In genomic region chr13:92584094-92584717, GRCm38 (mm10) we compare ENCODE assay signal across 12 mouse cellular contexts. TPM values are rescaled to one million over a fixed set of nuclear protein-coding genes. Genes with fewer than 3 reads are reported as not detected.
DNase-seq lines count a peak whose midpoint lies in the region; ATAC-seq and TF ChIP-seq lines count a peak whose summit lies in the region.
"Had no signal": no experiment of that assay in that cellular context is flagged by ENCODE, and none has a peak within 500 bp of the region (broad histone marks: within the 10 kb centered on the region; RNA-seq: fewer than 3 reads in every experiment).

No protein-coding gene starts in this region.

- DNase-seq in embryonic facial prominence, embryonic 14.5 days (ENCODE audit: low spot score), result peak; percentile 73
- DNase-seq in embryonic facial prominence, embryonic 10.5 days (ENCODE audit: low spot score), result no peak
- peak; percentile 31 for DNase-seq in hindbrain, postnatal 0 days (ENCODE audit: low spot score)
- no peak for DNase-seq in hindbrain, embryonic 11.5 days (ENCODE audit: low spot score)
- peak; percentile 47 for DNase-seq in adipocyte (ENCODE audit: low spot score)
- DNase-seq in lung, postnatal 0 days (ENCODE audit: low spot score), result peak; percentile 83
- DNase-seq in spleen, postnatal 10 days (ENCODE audit: low spot score in 2 of 2), result no peak
- no peak for DNase-seq in urinary bladder, postnatal 10 days (ENCODE audit: low spot score)
- DNase-seq: retina, postnatal 1 day had no signal

- no peak for TF ChIP-seq CTCF in hindbrain, postnatal 0 days (IDR thresholded peaks at IDR 0.05; ENCODE audit: low read depth)
- no peak for TF ChIP-seq CTCF in lung, postnatal 0 days (IDR thresholded peaks at IDR 0.05)

- H3K4me2 ChIP-seq in embryonic facial prominence, embryonic 14.5 days (ENCODE audit: low read depth, low read length), result no peak overlapping the region
- H3K4me2 ChIP-seq in hindbrain, postnatal 0 days (ENCODE audit: low read depth, low read length), result no peak overlapping the region
- no peak overlapping the region for H3K4me2 ChIP-seq in hindbrain, embryonic 11.5 days (replicated peaks; ENCODE audit: low read depth, low read length)
- H3K4me2 ChIP-seq in lung, postnatal 0 days (replicated peaks; ENCODE audit: low read depth, low read length), result no peak overlapping the region
- H3K4me2 ChIP-seq: embryonic facial prominence, embryonic 13.5 days had no signal

- H3K9ac ChIP-seq in embryonic facial prominence, embryonic 14.5 days (ENCODE audit: low read depth, low read length), result no peak overlapping the region
- no peak overlapping the region for H3K9ac ChIP-seq in hindbrain, postnatal 0 days (replicated peaks; ENCODE audit: low read length)
- no peak overlapping the region for H3K9ac ChIP-seq in hindbrain, embryonic 11.5 days (ENCODE audit: low read depth, low read length)
- H3K9ac ChIP-seq in lung, postnatal 0 days (replicated peaks; ENCODE audit: low read depth), result no peak overlapping the region
- H3K9ac ChIP-seq: embryonic facial prominence, embryonic 13.5 days had no signal

- no peak overlapping the region for H3K27ac ChIP-seq in embryonic facial prominence, embryonic 14.5 days (replicated peaks; ENCODE audit: low read depth, low read length)
- H3K27ac ChIP-seq in embryonic facial prominence, embryonic 10.5 days (replicated peaks), result no peak overlapping the region
- no peak overlapping the region for H3K27ac ChIP-seq in hindbrain, postnatal 0 days
- H3K27ac ChIP-seq in hindbrain, embryonic 11.5 days (ENCODE audit: low read depth, low read length), result no peak overlapping the region
- H3K27ac ChIP-seq in lung, postnatal 0 days (ENCODE audit: low read length), result no peak overlapping the region
- H3K27ac ChIP-seq: embryonic facial prominence, embryonic 13.5 days had no signal

- H3K4me1 ChIP-seq in embryonic facial prominence, embryonic 14.5 days (ENCODE audit: control insufficient read depth, insufficient read depth, low read length), result no peaks in the 10 kb centered on the region
- H3K4me1 ChIP-seq in embryonic facial prominence, embryonic 10.5 days, result peaks cover 4% of the 10 kb centered on the region; the same call in 1 of the 2 replicates
- no peaks in the 10 kb centered on the region for H3K4me1 ChIP-seq in hindbrain, postnatal 0 days (ENCODE audit: insufficient read depth, low read length)
- H3K4me1 ChIP-seq in hindbrain, embryonic 11.5 days (replicated peaks; ENCODE audit: control insufficient read depth, insufficient read depth, low read length), result no peaks in the 10 kb centered on the region
- H3K4me1 ChIP-seq in lung, postnatal 0 days (ENCODE audit: insufficient read depth, low read depth, low read length), result no peaks in the 10 kb centered on the region
- H3K4me1 ChIP-seq: embryonic facial prominence, embryonic 13.5 days had no signal

- 58% methylated on average over 8 of the region's 8 CpGs for WGBS in embryonic facial prominence, embryonic 14.5 days
- 82% methylated on average over 8 of the region's 8 CpGs for WGBS in embryonic facial prominence, embryonic 10.5 days
- 45% methylated on average over 8 of the region's 8 CpGs for WGBS in hindbrain, postnatal 0 days
- WGBS in hindbrain, embryonic 11.5 days, result 85% methylated on average over 8 of the region's 8 CpGs
- 9% methylated on average over 8 of the region's 8 CpGs for WGBS in lung, postnatal 0 days

- no peaks in the 10 kb centered on the region for H3K27me3 ChIP-seq in embryonic facial prominence, embryonic 14.5 days (replicated peaks; ENCODE audit: control insufficient read depth, insufficient read depth, low read length)
- no peaks in the 10 kb centered on the region for H3K27me3 ChIP-seq in embryonic facial prominence, embryonic 10.5 days (replicated peaks; ENCODE audit: low read depth, poor library complexity, severe bottlenecking)
- no peaks in the 10 kb centered on the region for H3K27me3 ChIP-seq in hindbrain, postnatal 0 days (ENCODE audit: insufficient read depth, low read length)
- H3K27me3 ChIP-seq in hindbrain, embryonic 11.5 days (ENCODE audit: control insufficient read depth, insufficient read depth, low read length), result no peaks in the 10 kb centered on the region
- H3K27me3 ChIP-seq in lung, postnatal 0 days (replicated peaks; ENCODE audit: insufficient read depth, low read length), result no peaks in the 10 kb centered on the region
- H3K27me3 ChIP-seq: embryonic facial prominence, embryonic 13.5 days had no signal

- H3K4me3 ChIP-seq in embryonic facial prominence, embryonic 14.5 days (ENCODE audit: low read depth, low read length), result no peak overlapping the region
- no peak overlapping the region for H3K4me3 ChIP-seq in embryonic facial prominence, embryonic 10.5 days
- H3K4me3 ChIP-seq in hindbrain, postnatal 0 days (ENCODE audit: low read length), result no peak overlapping the region
- H3K4me3 ChIP-seq in hindbrain, embryonic 11.5 days (ENCODE audit: low read depth, low read length), result no peak overlapping the region
- no peak overlapping the region for H3K4me3 ChIP-seq in lung, postnatal 0 days (ENCODE audit: low read depth, low read length)
- H3K4me3 ChIP-seq: embryonic facial prominence, embryonic 13.5 days had no signal

- no peaks in the 10 kb centered on the region for H3K36me3 ChIP-seq in embryonic facial prominence, embryonic 14.5 days (ENCODE audit: control insufficient read depth, insufficient read depth, low read length)
- no peaks in the 10 kb centered on the region for H3K36me3 ChIP-seq in embryonic facial prominence, embryonic 10.5 days (replicated peaks)
- H3K36me3 ChIP-seq in hindbrain, postnatal 0 days (ENCODE audit: insufficient read depth, low read length), result no peaks in the 10 kb centered on the region
- H3K36me3 ChIP-seq in hindbrain, embryonic 11.5 days (ENCODE audit: control insufficient read depth, insufficient read depth, low read length), result no peaks in the 10 kb centered on the region
- no peaks in the 10 kb centered on the region for H3K36me3 ChIP-seq in lung, postnatal 0 days (ENCODE audit: insufficient read depth, low read length)
- H3K36me3 ChIP-seq: embryonic facial prominence, embryonic 13.5 days had no signal

- ATAC-seq in embryonic facial prominence, embryonic 14.5 days (ENCODE audit: low read depth), result 0 out of 2 replicates have a peak, but pooled peaks have one; percentile 9
- ATAC-seq in hindbrain, postnatal 0 days, result no peak
- ATAC-seq in hindbrain, embryonic 11.5 days (ENCODE audit: low FRiP score), result no peak
- ATAC-seq in lung, postnatal 0 days, result peak; percentile 59

- no peaks in the 10 kb centered on the region for H3K9me3 ChIP-seq in embryonic facial prominence, embryonic 14.5 days (ENCODE audit: control insufficient read depth, low read length)
- no peaks in the 10 kb centered on the region for H3K9me3 ChIP-seq in embryonic facial prominence, embryonic 10.5 days
- H3K9me3 ChIP-seq in hindbrain, postnatal 0 days (ENCODE audit: low read length), result no peaks in the 10 kb centered on the region
- H3K9me3 ChIP-seq in hindbrain, embryonic 11.5 days (ENCODE audit: control insufficient read depth, low read length), result no peaks in the 10 kb centered on the region
- H3K9me3 ChIP-seq in lung, postnatal 0 days (ENCODE audit: low read length), result no peaks in the 10 kb centered on the region
- H3K9me3 ChIP-seq: embryonic facial prominence, embryonic 13.5 days had no signal

- peak; percentile 14; the same call in 1 of the 2 replicates for TF ChIP-seq EP300 in lung, postnatal 0 days (IDR thresholded peaks at IDR 0.05)

RNA-seq across cellular contexts. Expression of gene Spz1, which starts 8.2 kb away (rescaled TPM):
- polyA plus RNA-seq in embryonic facial prominence, embryonic 14.5 days (2014; fragmentation: Nextera tagmentation; extraction: Ambion mirVana), result not detected in 2 replicates
- polyA plus RNA-seq in embryonic facial prominence, embryonic 10.5 days (2016; fragmentation: Nextera tagmentation; extraction: Ambion mirVana), result not detected in 2 replicates
- total RNA-seq in hindbrain, postnatal 0 days (2014; rRNA removed), result not detected in 2 replicates
- polyA plus RNA-seq in hindbrain, postnatal 0 days (2015; fragmentation: Nextera tagmentation; extraction: Ambion mirVana), result not detected in 2 replicates
- polyA plus RNA-seq in hindbrain, embryonic 11.5 days (2014; fragmentation: Nextera tagmentation; extraction: Ambion mirVana), result not detected in 2 replicates
- polyA plus RNA-seq in lung, postnatal 0 days (2015; fragmentation: Nextera tagmentation; extraction: Ambion mirVana), result not detected in 2 replicates
- total RNA-seq: left cerebral cortex, adult 18-20 months had no signal
- polyA plus RNA-seq: embryonic facial prominence, embryonic 13.5 days; liver, embryonic 16.5 days had no signal

RNA-seq across cellular contexts. Expression of gene Serinc5, which starts 26.7 kb away (rescaled TPM):
- polyA plus RNA-seq in embryonic facial prominence, embryonic 14.5 days (2014; fragmentation: Nextera tagmentation; extraction: Ambion mirVana), result 19.8 and 20.0 TPM in 2 replicates
- 11.6 TPM in 2 replicates for polyA plus RNA-seq in embryonic facial prominence, embryonic 10.5 days (2016; fragmentation: Nextera tagmentation; extraction: Ambion mirVana)
- total RNA-seq in hindbrain, postnatal 0 days (2014; rRNA removed), result 42.8 and 52.5 TPM in 2 replicates
- polyA plus RNA-seq in hindbrain, postnatal 0 days (2015; fragmentation: Nextera tagmentation; extraction: Ambion mirVana), result 14.3 and 14.8 TPM in 2 replicates
- 10.4 and 13.8 TPM in 2 replicates for polyA plus RNA-seq in hindbrain, embryonic 11.5 days (2014; fragmentation: Nextera tagmentation; extraction: Ambion mirVana)
- polyA plus RNA-seq in lung, postnatal 0 days (2015; fragmentation: Nextera tagmentation; extraction: Ambion mirVana), result 21.4 and 22.0 TPM in 2 replicates

RNA-seq across cellular contexts. Expression of gene Zfyve16, which starts 53.5 kb away (rescaled TPM):
- polyA plus RNA-seq in embryonic facial prominence, embryonic 14.5 days (2014; fragmentation: Nextera tagmentation; extraction: Ambion mirVana), result 14.1 and 15.3 TPM in 2 replicates
- 11.7 and 12.2 TPM in 2 replicates for polyA plus RNA-seq in embryonic facial prominence, embryonic 10.5 days (2016; fragmentation: Nextera tagmentation; extraction: Ambion mirVana)
- 10.6 and 13.5 TPM in 2 replicates for total RNA-seq in hindbrain, postnatal 0 days (2014; rRNA removed)
- polyA plus RNA-seq in hindbrain, postnatal 0 days (2015; fragmentation: Nextera tagmentation; extraction: Ambion mirVana), result 5.7 and 6.4 TPM in 2 replicates
- polyA plus RNA-seq in hindbrain, embryonic 11.5 days (2014; fragmentation: Nextera tagmentation; extraction: Ambion mirVana), result 10.6 and 15.5 TPM in 2 replicates
- 6.8 and 8.4 TPM in 2 replicates for polyA plus RNA-seq in lung, postnatal 0 days (2015; fragmentation: Nextera tagmentation; extraction: Ambion mirVana)

Comparison
In these comparisons a context has a peak if more than half of its experiments do, and no peak if none do; other contexts are left out.
1. DNase-seq: peak in embryonic facial prominence, embryonic 14.5 days (single experiment), hindbrain, postnatal 0 days (single experiment), adipocyte (single experiment) and lung, postnatal 0 days (single experiment); none in embryonic facial prominence, embryonic 10.5 days (single experiment), hindbrain, embryonic 11.5 days (single experiment), spleen, postnatal 10 days (0 of 2) and urinary bladder, postnatal 10 days (single experiment).
2. ATAC-seq: peak in embryonic facial prominence, embryonic 14.5 days (single experiment) and lung, postnatal 0 days (single experiment); none in hindbrain, postnatal 0 days (single experiment) and hindbrain, embryonic 11.5 days (single experiment).